ENCODE assay signal across 15 mouse cellular contexts in the genomic region with DNA sequence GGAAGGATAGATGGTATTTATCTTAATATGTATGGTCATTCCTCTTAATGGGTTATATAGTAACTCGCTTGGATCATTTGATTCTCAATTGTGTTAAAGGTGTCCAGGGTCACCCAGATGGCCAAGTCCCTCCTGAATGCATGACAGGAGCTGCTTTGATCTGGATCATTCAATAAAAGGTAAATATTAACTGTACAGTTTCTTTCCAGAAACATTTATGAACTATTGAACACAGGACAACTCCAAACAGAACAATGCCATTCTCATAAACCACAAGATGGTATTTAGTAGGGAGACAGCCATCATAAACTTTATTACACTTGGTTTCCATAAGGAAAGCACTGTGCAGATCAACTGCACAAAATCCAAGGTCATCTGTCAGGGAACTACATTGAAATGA.
"Had no signal": no experiment of that assay in that cellular context is flagged by ENCODE, and none has a peak within 500 bp of the region (broad histone marks: within the 10 kb centered on the region; RNA-seq: fewer than 3 reads in every experiment).

No protein-coding gene starts in this region.

- H3K36me3 ChIP-seq: lung, embryonic 15.5 days; midbrain, embryonic 13.5 days; midbrain, embryonic 15.5 days; neural tube, embryonic 12.5 days had no signal

- H3K4me1 ChIP-seq: lung, embryonic 15.5 days; megakaryocyte, embryonic 14.5 days; midbrain, embryonic 15.5 days; neural tube, embryonic 12.5 days had no signal

- H3K27ac ChIP-seq: lung, embryonic 15.5 days; macrophage; midbrain, embryonic 13.5 days; midbrain, embryonic 15.5 days; neural tube, embryonic 12.5 days had no signal

- ATAC-seq: lung, postnatal 0 days; midbrain, embryonic 13.5 days; midbrain, embryonic 15.5 days had no signal

- H3K9ac ChIP-seq: lung, embryonic 15.5 days; midbrain, embryonic 13.5 days; midbrain, embryonic 15.5 days; neural tube, embryonic 12.5 days had no signal

- H3K9me3 ChIP-seq: lung, embryonic 15.5 days; megakaryocyte, embryonic 14.5 days; midbrain, embryonic 13.5 days; midbrain, embryonic 15.5 days; neural tube, embryonic 12.5 days had no signal

- DNase-seq: lung, adult 2 months; lung, postnatal 14 days; lung, postnatal 36 days; right cerebral cortex, postnatal 14 days; thymus, adult 18-20 months; thymus, postnatal 14 days; thymus, postnatal 36 days had no signal

- H3K4me2 ChIP-seq: lung, embryonic 15.5 days; midbrain, embryonic 11.5 days; midbrain, embryonic 13.5 days; midbrain, embryonic 15.5 days; neural tube, embryonic 12.5 days had no signal

- H3K27me3 ChIP-seq: lung, embryonic 15.5 days; megakaryocyte, embryonic 14.5 days; midbrain, embryonic 13.5 days; midbrain, embryonic 15.5 days; neural tube, embryonic 12.5 days had no signal

- H3K4me3 ChIP-seq: lung, embryonic 15.5 days; megakaryocyte, embryonic 14.5 days; midbrain, embryonic 13.5 days; midbrain, embryonic 15.5 days; neural tube, embryonic 12.5 days had no signal
